13 mouse cellular contexts compared by ENCODE assay signal in the genomic region with DNA sequence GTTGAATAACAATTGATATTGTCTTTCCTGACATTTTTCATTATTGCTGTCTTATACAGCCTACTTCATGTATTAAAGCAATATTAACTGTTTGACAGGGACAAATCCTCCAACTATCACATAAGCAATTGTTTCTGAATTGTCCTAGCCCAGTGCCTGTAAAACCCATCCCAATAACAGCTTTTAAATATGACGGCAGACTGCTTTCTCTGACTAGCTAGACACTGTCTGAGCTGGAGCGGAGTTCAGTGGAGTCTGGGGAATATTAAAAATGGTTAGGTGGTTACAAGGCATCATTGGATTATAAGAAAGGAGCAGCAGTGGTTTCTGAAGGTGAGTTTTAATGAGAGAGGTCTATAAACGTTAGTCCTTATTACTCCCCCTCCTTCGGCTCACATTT.
"Had no signal": no experiment of that assay in that cellular context is flagged by ENCODE, and none has a peak within 500 bp of the region (broad histone marks: within the 10 kb centered on the region; RNA-seq: fewer than 3 reads in every experiment).

No protein-coding gene starts in this region.

- H3K4me2 ChIP-seq: stomach, embryonic 15.5 days had no signal

- H3K27me3 ChIP-seq: stomach, embryonic 15.5 days had no signal

- H3K9me3 ChIP-seq: limb, embryonic 12.5 days; stomach, embryonic 15.5 days had no signal

- H3K36me3 ChIP-seq: limb, embryonic 12.5 days; stomach, embryonic 15.5 days had no signal

- ATAC-seq: inflammation-experienced regulatory T-cells, adult 6 months; intestine, postnatal 0 days had no signal

- H3K27ac ChIP-seq: limb, embryonic 12.5 days; liver, embryonic 14.5 days; stomach, embryonic 15.5 days had no signal

- DNase-seq: kidney, adult 8-10 months; kidney, postnatal 36 days; layer of hippocampus, adult 9-11 months; layer of hippocampus, postnatal 36 days; lung, adult 18-20 months; right cerebral cortex, postnatal 14 days; thymus, adult 2 months; thymus, postnatal 25 days had no signal

- H3K4me3 ChIP-seq: limb, embryonic 12.5 days; stomach, embryonic 15.5 days had no signal

- H3K9ac ChIP-seq: limb, embryonic 12.5 days; liver, embryonic 14.5 days; stomach, embryonic 15.5 days had no signal
